Mouse (Mus musculus) olfactory bulb, adult 2 months (tissue): ENCODE results near the gene Wdr81.

Experiments
- CTCF ChIP-seq: fragments of 200-500 bp; IDR thresholded peaks from 2 replicates; pipeline ENCODE4 v1.5.1; 2012; ENCODE audit warnings: low read depth, mild to moderate bottlenecking, low read length, moderate library complexity; ENCODE audit not compliant: insufficient read depth
- POLR2A ChIP-seq: fragments of 200-500 bp; IDR thresholded peaks from 2 replicates; pipeline ENCODE4 v1.6.1; 2012; ENCODE audit warnings: mild to moderate bottlenecking, low read depth, low read length, moderate library complexity; ENCODE audit not compliant: insufficient read depth

DNA sequence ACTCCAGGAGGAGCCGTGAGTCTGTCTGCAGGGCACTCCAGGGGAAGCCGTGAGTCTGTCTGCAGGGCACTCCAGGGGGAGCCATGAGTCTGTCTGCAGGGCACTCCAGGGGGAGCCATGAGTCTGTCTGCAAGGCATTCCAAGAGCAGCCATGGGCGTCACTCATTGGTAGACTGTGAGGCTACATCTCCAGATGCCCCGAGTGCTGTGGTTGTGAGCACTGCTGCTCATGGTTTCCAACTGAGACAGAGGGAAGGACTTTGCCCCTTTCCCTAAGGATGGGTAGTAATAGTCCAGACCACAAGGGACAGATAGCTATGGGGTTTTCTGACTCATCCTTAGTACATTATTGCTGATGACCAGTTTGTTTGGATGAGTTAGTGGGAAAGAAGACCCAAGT, 48.4 kb downstream of the Wdr81 start:
- no peak for TF ChIP-seq POLR2A
- no peak for TF ChIP-seq CTCF
